Mouse (Mus musculus) G1E (cell line): ENCODE data around the gene Arhgap31.

ENCODE experiments used
- CTCF ChIP-seq: IDR thresholded peaks from 2 replicates; pipeline ENCODE4 v1.5.1; 2012; ENCODE audit warnings: low read depth, low read length, inconsistent platforms, mixed read lengths
- GATA1 ChIP-seq: IDR thresholded peaks from 2 replicates; pipeline ENCODE4 v1.6.1; 2012; ENCODE audit warnings: borderline replicate concordance, low read length, inconsistent platforms, mixed read lengths
- POLR2AphosphoS5 ChIP-seq: IDR thresholded peaks from 2 replicates; pipeline ENCODE4 v1.6.1; 2012; ENCODE audit warnings: low read depth, low read length, inconsistent platforms; ENCODE audit not compliant: insufficient replicate concordance
- TAL1 ChIP-seq: conservative IDR thresholded peaks from 2 replicates; pipeline ENCODE4 v1.6.1; 2012; ENCODE audit warnings: low read depth, low read length, inconsistent platforms, mixed read lengths

DNA sequence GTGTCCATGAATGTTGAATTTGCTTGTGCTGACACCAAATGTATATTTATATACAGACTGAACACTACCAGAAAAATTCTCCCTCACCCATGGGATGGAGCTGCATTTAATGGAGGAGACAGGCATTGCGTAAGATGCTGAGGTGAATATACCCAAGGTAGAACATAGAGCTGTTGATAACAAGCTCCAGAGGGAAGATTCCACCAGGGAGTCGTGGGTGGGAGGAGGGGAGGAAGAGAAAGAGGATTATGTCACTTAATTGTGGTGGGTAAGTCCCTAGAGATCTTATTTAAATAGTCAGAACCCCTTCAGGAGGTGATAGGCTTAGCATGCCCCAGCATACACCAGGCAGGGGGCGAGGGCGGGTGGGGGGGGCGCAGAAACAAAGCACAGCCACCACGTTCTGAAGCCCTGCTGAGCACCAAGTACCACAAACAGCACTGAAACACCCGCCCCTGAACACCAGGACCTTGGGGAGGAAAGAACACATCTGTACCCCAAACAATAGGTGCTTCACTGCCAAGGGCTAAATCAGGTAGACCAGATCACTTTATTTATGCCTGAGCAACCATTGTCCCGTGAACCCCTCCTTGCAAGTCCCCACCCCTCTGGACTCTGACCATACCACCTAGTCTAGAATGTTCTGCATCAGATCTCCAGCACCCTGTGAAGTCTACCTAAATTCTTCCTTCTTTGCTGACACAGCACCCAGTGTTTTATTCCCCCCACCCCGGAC, 37.3 kb downstream of the Arhgap31 start:
- TF ChIP-seq CTCF (no peak), TAL1 (no peak), GATA1 (no peak), POLR2AphosphoS5 (no peak)
